Mouse (Mus musculus): ENCODE data around the gene Sstr2. TPM values are rescaled to one million over a fixed set of nuclear protein-coding genes. Genes with fewer than 3 reads are reported as not detected.

Sstr2 gene
- 26.8 and 28.1 TPM in 2 replicates for polyA plus RNA-seq (2015; fragmentation: Nextera tagmentation; extraction: Ambion mirVana)

DNA sequence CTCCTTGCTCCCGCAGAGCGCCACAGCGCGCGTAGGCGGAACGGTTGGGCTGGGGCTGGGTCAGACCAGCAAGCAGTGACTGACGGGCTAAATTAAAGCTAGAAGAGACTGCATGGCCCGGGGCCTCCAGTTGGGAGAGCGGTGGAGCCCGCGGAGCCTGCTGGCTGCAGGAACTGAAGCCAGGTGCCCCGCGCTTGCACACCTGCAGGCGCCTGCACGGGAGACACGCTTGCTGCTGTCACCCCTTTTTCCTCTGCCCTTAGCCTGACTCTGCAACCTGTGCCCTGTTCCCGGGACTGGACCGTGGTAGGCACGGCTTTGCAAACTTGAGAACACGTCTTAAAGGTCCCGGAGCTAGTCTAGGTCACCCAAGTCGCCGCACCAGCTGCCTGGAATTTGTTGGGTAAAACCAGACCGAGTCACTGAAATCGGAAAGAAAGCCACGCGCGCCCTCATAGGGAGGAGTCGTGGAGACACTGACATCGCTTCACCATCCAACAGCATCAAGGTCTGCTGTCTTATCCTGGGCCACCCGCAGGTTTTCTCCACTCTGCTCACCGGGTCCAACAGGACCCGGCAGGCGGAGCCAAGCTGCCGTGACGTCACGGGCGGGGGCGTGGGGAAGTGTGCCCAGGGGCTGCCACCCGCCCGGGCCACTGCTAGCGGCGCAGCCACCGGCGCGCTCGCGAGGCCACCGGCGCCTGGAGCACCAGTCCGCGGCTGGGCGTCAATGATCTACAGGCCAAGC, at the start of gene Sstr2:
Sstr2 (plus strand) TSS at position 671 of the 748 bp plus-strand sequence.
- Histone ChIP-seq H3K27me3 (no peaks in the 10 kb centered on the region), H3K9ac (peak within 1 kb of the TSS; percentile 64), H3K9me3 (no peaks in the 10 kb centered on the region), H3K4me3 (peak within 1 kb of the TSS; percentile 58), H3K4me2 (peak within 1 kb of the TSS; percentile 98), H3K36me3 (no peaks in the 10 kb centered on the region), H3K4me1 (replicated peaks) (peaks cover 31% of the 10 kb centered on the region), H3K27ac (replicated peaks) (peak within 1 kb of the TSS; percentile 42)
- peak; percentile 80 for ATAC-seq (ENCODE audit: low FRiP score, low read depth)
- WGBS, result 0% methylated on average over 52 of the region's 54 CpGs

DNA sequence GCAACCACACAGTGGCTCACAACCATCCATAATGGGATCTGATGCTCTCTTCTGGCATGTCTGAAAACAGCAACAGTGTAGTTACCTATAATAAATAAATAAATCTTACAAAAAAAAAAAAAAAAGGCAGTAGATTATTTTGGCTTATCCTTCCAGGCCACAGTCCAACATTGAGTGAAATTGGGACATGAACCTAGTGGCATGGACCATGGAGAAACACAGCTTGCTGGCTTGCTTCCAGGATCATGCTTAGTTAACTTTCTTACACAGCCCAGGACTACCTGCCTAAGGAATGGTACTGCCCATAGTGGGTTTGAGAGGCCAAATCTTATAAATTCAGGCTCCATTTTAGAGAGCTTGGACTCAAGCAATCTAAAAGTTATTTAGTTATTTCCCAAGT, 47.5 kb upstream of the Sstr2 start:
- Histone ChIP-seq H3K27me3 (no peaks in the 10 kb centered on the region), H3K4me2 (no peak overlapping the region), H3K9ac (no peak overlapping the region), H3K4me1 (replicated peaks) (peaks cover 11% of the 10 kb centered on the region), H3K27ac (replicated peaks) (no peak overlapping the region), H3K9me3 (no peaks in the 10 kb centered on the region), H3K36me3 (no peaks in the 10 kb centered on the region), H3K4me3 (no peak overlapping the region)
- no peak for ATAC-seq (ENCODE audit: low FRiP score, low read depth)

DNA sequence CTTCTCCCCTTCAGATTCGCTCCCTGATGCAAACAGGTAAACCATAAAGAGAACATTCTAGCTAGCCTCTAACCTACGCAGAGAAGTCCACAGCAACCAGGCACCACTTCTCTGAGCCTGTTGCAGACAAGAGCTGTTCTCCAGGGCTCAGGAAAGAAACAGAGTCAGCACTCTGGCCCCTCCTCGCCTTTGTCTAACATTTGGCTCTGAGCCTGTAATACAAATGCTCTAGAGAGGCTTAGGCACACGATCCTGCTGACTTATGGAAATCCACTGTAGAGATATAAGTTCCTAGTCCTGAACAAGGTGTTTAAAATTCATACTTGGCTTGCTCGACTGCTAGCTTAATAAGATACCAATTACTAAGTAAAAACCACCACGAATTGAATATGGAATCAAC, 46.5 kb upstream of the Sstr2 start:
- Histone ChIP-seq H3K4me1 (replicated peaks) (peaks cover 11% of the 10 kb centered on the region), H3K27ac (replicated peaks) (peak overlapping the region; percentile 66), H3K4me3 (no peak overlapping the region), H3K9me3 (no peaks in the 10 kb centered on the region), H3K9ac (no peak overlapping the region), H3K36me3 (no peaks in the 10 kb centered on the region), H3K4me2 (no peak overlapping the region), H3K27me3 (no peaks in the 10 kb centered on the region)
- WGBS, result 42% methylated on average over 6 of the region's 6 CpGs
- 0 out of 2 replicates have a peak, but pooled peaks have one; percentile 55 for ATAC-seq (ENCODE audit: low FRiP score, low read depth)

DNA sequence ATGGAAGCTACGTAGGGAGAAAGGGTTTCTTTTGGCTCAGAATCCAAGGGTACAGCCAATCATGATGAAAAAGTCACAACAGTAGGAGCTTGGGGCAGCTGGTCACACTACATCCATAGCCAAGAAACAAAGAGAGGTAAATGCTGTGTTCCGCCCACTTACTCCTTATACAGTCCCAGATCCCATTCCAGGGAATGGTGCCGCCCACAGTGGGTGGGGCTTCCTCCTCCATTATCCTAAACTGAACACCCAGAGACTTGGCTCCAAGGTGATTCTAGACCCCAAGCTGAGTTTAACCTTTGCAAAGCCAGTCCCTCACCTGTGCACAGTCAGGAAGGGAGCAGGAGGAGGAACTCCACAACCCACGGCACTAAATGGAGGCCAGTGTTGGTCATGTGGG, 41.9 kb upstream of the Sstr2 start:
- no peak overlapping the region for H3K4me2 ChIP-seq
- 87% methylated on average over 4 of the region's 4 CpGs for WGBS
- H3K27ac ChIP-seq (replicated peaks), result no peak overlapping the region
- H3K4me3 ChIP-seq, result no peak overlapping the region
- no peaks in the 10 kb centered on the region for H3K9me3 ChIP-seq
- H3K36me3 ChIP-seq, result no peaks in the 10 kb centered on the region
- no peak overlapping the region for H3K9ac ChIP-seq
- H3K4me1 ChIP-seq (replicated peaks), result peaks cover 11% of the 10 kb centered on the region
- ATAC-seq (ENCODE audit: low FRiP score, low read depth), result no peak
- H3K27me3 ChIP-seq, result no peaks in the 10 kb centered on the region

DNA sequence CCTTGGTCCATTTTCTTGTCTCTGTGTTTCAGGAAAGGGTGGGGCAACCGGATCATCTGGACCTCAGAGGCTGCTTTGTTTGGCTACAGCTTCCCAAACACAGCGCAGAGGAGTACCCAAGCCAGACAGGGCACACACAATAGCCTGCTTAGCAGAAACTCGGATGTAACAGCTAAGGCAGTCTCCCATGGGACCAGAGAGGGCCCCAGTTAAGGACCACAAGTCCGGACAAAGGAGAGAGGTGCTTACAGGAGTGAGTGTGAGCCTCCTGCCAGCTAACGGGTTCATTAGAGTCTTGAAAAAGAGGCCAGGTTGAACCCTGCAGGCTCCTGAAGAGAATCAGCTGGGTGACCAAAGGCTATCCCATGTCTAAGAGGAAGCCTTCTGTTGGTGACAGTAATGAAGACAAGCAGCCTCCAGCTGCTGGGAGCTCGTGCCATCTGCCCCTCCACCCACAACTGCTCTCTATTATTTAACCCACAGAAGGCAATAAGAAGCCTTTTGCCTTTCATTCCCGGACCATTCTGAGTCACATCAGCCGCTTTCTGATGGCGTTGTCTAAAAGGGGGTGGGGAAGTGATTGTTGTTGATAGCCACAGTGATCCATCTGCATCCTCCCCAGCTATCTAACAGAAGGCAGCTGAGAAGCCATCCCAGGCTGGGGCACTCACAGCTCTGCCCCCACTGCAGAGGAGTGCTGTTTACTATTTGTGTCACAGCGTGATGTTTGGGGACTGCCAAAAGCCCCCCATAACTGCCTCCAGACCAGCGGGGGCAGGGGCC, 35.1 kb upstream of the Sstr2 start:
- Histone ChIP-seq H3K9me3 (no peaks in the 10 kb centered on the region), H3K9ac (no peak overlapping the region), H3K4me1 (replicated peaks) (peaks cover 9% of the 10 kb centered on the region), H3K4me3 (no peak overlapping the region), H3K27ac (replicated peaks) (peak overlapping the region; percentile 34), H3K36me3 (no peaks in the 10 kb centered on the region), H3K4me2 (no peak overlapping the region), H3K27me3 (no peaks in the 10 kb centered on the region)
- 21% methylated on average over 11 of the region's 11 CpGs for WGBS
- ATAC-seq (ENCODE audit: low FRiP score, low read depth), result peak; percentile 63; the same call in 1 of the 2 replicates

DNA sequence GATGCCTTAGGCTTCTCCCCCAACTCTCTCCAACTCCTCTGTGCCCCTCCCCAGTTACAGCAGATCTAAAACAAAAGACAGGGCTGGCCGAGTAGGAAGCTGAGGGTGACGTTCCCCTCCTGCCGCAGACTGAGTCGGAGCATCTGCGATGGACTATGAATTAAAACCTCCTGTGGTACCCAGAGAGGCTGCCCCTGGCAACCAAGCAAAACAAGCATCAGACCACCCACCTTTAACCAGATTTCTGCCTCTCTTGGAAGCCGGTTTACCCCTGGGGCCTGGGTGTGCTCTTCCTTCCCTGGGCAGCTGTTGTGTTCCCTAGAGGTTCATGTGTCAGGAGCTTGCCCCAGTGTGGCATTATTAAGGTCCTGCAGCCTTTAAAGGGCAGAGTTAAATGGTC, 32.7 kb upstream of the Sstr2 start:
- no peak for ATAC-seq (ENCODE audit: low FRiP score, low read depth)
- Histone ChIP-seq H3K9me3 (no peaks in the 10 kb centered on the region), H3K27me3 (no peaks in the 10 kb centered on the region), H3K4me3 (no peak overlapping the region), H3K36me3 (no peaks in the 10 kb centered on the region), H3K4me1 (replicated peaks) (peaks cover 9% of the 10 kb centered on the region), H3K4me2 (no peak overlapping the region), H3K9ac (no peak overlapping the region), H3K27ac (replicated peaks) (no peak overlapping the region)
- 19% methylated on average over 6 of the region's 6 CpGs for WGBS

DNA sequence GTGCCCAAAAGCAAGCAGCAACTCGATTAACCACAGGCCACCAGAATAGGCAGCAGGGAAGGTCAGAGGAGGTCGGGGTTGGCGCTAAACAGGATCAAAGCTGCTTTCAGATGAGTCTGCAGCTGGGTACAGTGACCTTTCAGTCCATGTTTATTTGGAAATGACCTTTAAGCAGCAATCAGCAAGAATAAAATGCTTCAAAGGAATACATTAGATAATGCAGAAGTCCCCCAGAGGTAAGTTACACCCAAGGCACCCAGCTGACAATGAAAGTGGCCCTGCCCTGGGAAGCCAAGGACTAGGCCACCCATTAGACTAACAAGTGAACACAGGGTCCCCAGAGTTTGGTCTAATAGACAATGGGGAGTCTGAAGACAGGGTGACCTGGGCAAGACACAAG, 30.2 kb upstream of the Sstr2 start:
- WGBS, result 62% methylated on average over 3 of the region's 3 CpGs
- Histone ChIP-seq H3K4me2 (no peak overlapping the region), H3K27ac (replicated peaks) (no peak overlapping the region), H3K36me3 (no peaks in the 10 kb centered on the region), H3K4me1 (replicated peaks) (peaks cover 6% of the 10 kb centered on the region), H3K9ac (no peak overlapping the region), H3K27me3 (no peaks in the 10 kb centered on the region), H3K4me3 (no peak overlapping the region), H3K9me3 (no peaks in the 10 kb centered on the region)
- no peak for ATAC-seq (ENCODE audit: low FRiP score, low read depth)

DNA sequence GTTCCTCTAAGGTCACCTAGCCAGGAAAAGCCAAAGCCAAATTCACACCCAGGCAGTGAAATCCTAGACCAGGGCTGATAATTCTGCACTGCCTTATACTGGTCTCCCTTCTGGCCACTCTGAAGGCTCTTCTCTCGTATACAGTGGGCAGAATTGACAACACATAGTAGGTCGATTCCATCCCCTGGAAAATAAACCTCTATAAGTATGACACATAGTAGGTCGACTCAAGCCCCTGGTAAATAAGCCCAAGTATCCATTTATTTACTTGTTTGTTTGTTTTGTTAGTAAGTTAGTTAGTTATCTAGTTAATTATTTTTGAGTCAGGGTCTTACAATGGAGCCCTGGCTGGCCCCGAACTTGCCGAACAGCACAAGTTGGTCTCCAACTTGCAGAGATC, 24.0 kb upstream of the Sstr2 start:
- H3K9ac ChIP-seq, result no peak overlapping the region
- H3K27me3 ChIP-seq, result no peaks in the 10 kb centered on the region
- no peak for ATAC-seq (ENCODE audit: low FRiP score, low read depth)
- 90% methylated on average over 5 of the region's 5 CpGs for WGBS
- no peak overlapping the region for H3K4me2 ChIP-seq
- H3K27ac ChIP-seq (replicated peaks), result no peak overlapping the region
- H3K4me3 ChIP-seq, result no peak overlapping the region
- no peaks in the 10 kb centered on the region for H3K9me3 ChIP-seq
- H3K4me1 ChIP-seq (replicated peaks), result no peaks in the 10 kb centered on the region
- H3K36me3 ChIP-seq, result no peaks in the 10 kb centered on the region

DNA sequence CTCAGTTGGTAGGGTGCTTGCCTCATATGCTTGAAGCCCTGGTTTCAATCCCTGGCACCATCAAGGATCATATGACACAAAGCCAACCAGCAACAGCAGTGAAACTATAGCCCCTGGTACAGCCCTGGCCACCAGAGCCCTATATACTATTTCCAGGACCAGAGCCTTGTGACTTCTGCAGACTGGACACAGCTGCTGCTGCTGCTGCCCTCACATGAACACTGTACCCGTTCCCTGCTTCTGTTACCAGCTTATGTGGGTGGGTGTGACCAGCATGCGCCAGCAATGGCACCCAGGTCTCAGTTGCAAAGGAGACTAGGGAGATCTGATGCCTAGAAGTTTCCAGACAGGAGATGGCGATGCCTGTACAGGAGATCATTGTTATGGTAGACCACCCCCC, 21.5 kb upstream of the Sstr2 start:
- Histone ChIP-seq H3K27ac (replicated peaks) (no peak overlapping the region), H3K9ac (no peak overlapping the region), H3K27me3 (no peaks in the 10 kb centered on the region), H3K4me3 (no peak overlapping the region), H3K4me1 (replicated peaks) (peaks cover 19% of the 10 kb centered on the region), H3K4me2 (no peak overlapping the region), H3K36me3 (no peaks in the 10 kb centered on the region), H3K9me3 (no peaks in the 10 kb centered on the region)
- ATAC-seq (ENCODE audit: low FRiP score, low read depth), result no peak
- 90% methylated on average over 3 of the region's 3 CpGs for WGBS

DNA sequence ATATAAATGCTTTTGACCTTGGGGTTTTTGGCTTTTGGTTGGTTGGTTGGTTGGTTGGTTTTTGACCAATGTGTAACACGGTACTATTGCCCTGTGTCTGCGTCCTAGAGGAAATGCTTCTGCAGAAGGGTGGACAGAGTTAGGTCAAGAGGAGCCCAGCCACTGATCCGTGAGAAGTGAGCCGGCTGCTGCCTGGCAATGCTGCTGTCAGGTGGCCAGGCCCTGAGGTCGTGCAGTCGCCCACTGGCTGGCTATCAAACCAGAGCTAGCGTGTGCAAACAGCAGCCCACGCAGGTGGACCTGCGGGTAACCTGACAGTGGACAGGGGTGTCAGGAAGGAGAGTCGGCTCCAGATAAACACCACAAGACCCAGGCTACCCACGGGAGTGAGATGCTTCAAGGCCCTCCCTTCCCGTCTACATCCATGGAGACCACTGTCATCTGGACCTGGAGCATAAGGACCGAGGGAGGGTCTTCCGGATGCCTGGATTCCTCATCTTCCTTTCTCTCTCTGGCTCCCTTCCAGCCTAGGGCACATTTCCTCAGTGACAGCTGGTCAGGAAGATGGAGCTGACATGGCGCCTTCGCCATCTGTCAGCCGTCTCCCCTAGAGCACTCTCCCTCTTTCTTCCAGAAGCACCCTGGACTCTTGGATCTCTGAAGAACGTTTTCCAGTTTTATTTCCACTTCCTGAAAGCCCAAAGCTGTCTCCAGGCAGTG, 18.5 kb upstream of the Sstr2 start:
- 63% methylated on average over 18 of the region's 18 CpGs for WGBS
- ATAC-seq (ENCODE audit: low FRiP score, low read depth), result peak; percentile 53
- Histone ChIP-seq H3K36me3 (no peaks in the 10 kb centered on the region), H3K4me3 (no peak overlapping the region), H3K27me3 (no peaks in the 10 kb centered on the region), H3K9ac (no peak overlapping the region), H3K27ac (replicated peaks) (peak overlapping the region; percentile 57; the same call in 1 of the 2 replicates), H3K9me3 (no peaks in the 10 kb centered on the region), H3K4me2 (no peak overlapping the region), H3K4me1 (replicated peaks) (peaks cover 25% of the 10 kb centered on the region)

DNA sequence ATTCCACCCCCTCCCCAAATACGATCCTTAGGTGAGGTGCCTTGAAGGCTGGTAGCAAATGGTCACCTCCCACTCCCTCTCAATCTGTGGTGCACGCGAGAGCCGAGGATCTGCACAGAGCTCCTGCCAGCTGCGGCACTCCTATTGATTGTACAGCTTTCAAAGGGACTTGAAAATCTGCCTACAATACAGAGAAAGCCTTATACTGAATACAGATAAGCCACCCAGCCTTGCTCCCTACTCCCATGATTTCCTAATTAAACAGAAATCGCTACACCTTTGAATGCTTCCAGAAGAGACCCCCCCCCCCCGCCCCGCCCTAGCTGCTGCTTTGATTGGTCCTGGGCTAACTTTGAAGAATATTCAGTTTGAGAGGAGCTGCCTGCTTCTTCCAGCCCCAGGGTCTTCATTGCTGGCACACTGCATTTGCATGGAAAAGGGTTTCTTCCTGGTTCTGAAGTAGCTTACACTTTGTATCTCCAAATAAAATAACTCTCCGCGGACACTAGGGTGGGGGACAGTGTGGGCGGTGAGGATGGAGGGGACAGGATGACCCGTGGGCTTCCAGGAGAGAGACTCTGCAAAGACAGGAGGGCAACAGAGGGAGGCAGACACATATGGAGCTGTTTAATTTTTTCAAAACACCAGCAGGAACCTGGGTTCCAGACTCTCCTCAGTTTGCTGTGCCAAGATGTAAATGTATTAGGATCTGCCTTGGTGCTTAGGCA, 17.4 kb upstream of the Sstr2 start:
- Histone ChIP-seq H3K9ac (no peak overlapping the region), H3K36me3 (no peaks in the 10 kb centered on the region), H3K4me1 (replicated peaks) (peaks cover 25% of the 10 kb centered on the region), H3K27ac (replicated peaks) (peak overlapping the region; percentile 57), H3K4me2 (no peak overlapping the region), H3K9me3 (no peaks in the 10 kb centered on the region), H3K4me3 (no peak overlapping the region), H3K27me3 (no peaks in the 10 kb centered on the region)
- WGBS, result 39% methylated on average over 12 of the region's 12 CpGs
- peak; percentile 52; the same call in 1 of the 2 replicates for ATAC-seq (ENCODE audit: low FRiP score, low read depth)
